Mouse (Mus musculus) hindbrain, embryonic 11.5 days (tissue): ENCODE measurements around the gene Lrfn4. TPM values are rescaled to one million over a fixed set of nuclear protein-coding genes. Genes with fewer than 3 reads are reported as not detected.
"Not testable (repeated sequence)": the region's sequence is repeated elsewhere in the genome, so short reads cannot be mapped to it uniquely, and the experiment has no call there.

Experiments used
- ATAC-seq: fragments of 200-750 bp; cut with Nextera tagmentation; 2 replicates; pipeline ENCODE4 v1.8.0; 2017; ENCODE audit warnings: mild to moderate bottlenecking, moderate TSS enrichment, moderate library complexity; ENCODE audit not compliant: low FRiP score
- DNase-seq: peaks from one replicate; pipeline ENCODE4 v3.0.0-alpha.2; 2015; ENCODE audit warnings: low spot score
- H3K27ac ChIP-seq: fragments of 300-500 bp; sonication (generic); 2 replicates; pipeline ENCODE4 v1.5.1; 2014; ENCODE audit warnings: mild to moderate bottlenecking, low read depth, low read length
- H3K27me3 ChIP-seq: fragments of 300-500 bp; sonication (generic); 2 replicates; pipeline ENCODE4 v1.6.1; 2014; ENCODE audit warnings: mild to moderate bottlenecking, low read length, moderate library complexity, mixed read lengths; ENCODE audit not compliant: control insufficient read depth, insufficient read depth
- H3K36me3 ChIP-seq: fragments of 300-500 bp; sonication (generic); 2 replicates; pipeline ENCODE4 v1.6.1; 2014; ENCODE audit warnings: mild to moderate bottlenecking, low read length, moderate library complexity, mixed read lengths; ENCODE audit not compliant: control insufficient read depth, insufficient read depth
- H3K4me1 ChIP-seq: fragments of 300-500 bp; sonication (generic); replicated peaks from 2 replicates; pipeline ENCODE4 v1.6.1; 2014; ENCODE audit warnings: low read length, mixed read lengths; ENCODE audit not compliant: control insufficient read depth, insufficient read depth
- H3K4me2 ChIP-seq: fragments of 300-500 bp; sonication (generic); replicated peaks from 2 replicates; pipeline ENCODE4 v1.6.1; 2014; ENCODE audit warnings: mild to moderate bottlenecking, low read depth, low read length
- H3K4me3 ChIP-seq: fragments of 300-500 bp; sonication (generic); 2 replicates; pipeline ENCODE4 v1.5.1; 2014; ENCODE audit warnings: low read depth, low read length
- H3K9ac ChIP-seq: fragments of 300-500 bp; sonication (generic); 2 replicates; pipeline ENCODE4 v1.6.1; 2014; ENCODE audit warnings: low read depth, low read length
- H3K9me3 ChIP-seq: fragments of 300-500 bp; sonication (generic); 2 replicates; pipeline ENCODE4 v1.6.1; 2016; ENCODE audit warnings: low read length; ENCODE audit not compliant: control insufficient read depth
- WGBS: fragments of 180-500 bp; shearing (Covaris S2); extraction: QIAGEN DNeasy Blood & Tissue Kit; methylation state at CpG from one replicate; pipeline ENCODE4 v1.1.7; 2014; 5-methylcytosine and 5-hydroxymethylcytosine counted together
- polyA plus RNA-seq: library from polyadenylated mRNA; unstranded; fragments of >200 nt; fragmentation: Nextera tagmentation; extraction: Ambion mirVana; gene quantifications from 2 replicates; pipeline ENCODE4 v1.2.1, GENCODE M21; 2014

Gene Lrfn4
- polyA plus RNA-seq, 1 experiment from 2014 or later = 7.7 TPM

DNA sequence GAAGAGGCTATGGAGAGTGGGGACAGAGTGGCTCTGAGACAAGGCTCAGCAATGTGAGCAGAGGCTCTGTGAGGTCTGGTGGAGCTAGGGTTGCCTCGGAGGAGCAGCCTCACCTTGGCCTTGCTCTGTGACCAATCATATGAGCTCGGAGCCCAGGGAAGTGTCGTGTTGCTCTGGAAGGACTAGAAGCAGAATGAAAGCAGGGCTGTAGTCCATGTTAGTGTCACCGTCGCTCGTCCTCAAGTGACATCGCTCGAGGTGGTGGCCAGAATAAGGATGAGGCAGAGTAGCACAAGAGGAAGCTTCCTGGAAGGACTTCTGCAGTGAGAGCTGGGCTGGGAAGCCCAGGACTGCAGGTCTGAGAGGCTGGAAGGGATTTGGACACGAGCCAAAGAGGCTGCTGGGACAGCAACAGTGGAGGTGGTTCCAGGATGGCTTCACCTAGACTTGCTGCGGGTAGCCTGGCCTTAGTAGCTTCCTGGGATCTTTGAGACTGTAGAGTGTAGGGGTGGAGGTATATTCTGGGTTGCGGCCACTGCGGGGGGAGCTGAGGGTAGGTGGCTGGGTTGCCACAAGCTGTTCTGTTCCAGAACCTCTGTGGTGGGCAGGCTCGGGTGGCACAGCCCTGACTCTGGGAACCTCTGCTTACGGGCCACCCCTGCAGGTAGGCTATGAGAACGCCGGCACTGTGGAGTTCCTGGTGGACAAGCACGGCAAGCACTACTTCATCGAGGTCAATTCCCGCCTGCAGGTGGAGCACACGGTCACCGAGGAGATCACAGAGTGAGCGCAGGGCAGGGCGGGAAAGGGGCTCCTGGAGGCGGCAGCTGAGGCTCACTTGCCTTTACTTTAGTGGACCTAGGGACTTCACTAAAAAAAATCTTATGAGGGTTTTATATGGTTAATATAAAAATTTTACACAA is 11.4 kb downstream of the Lrfn4 start:
- Histone ChIP-seq H3K27me3 (no peaks in the 10 kb centered on the region), H3K4me1 (no peaks in the 10 kb centered on the region), H3K27ac (no peak overlapping the region), H3K9me3 (no peaks in the 10 kb centered on the region), H3K9ac (no peak overlapping the region), H3K4me3 (no peak overlapping the region), H3K36me3 (no peaks in the 10 kb centered on the region), H3K4me2 (no peak overlapping the region)
- ATAC-seq (no peak), DNase-seq (peak; percentile 47)
- WGBS = 40% methylated on average over 24 of the region's 24 CpGs

DNA sequence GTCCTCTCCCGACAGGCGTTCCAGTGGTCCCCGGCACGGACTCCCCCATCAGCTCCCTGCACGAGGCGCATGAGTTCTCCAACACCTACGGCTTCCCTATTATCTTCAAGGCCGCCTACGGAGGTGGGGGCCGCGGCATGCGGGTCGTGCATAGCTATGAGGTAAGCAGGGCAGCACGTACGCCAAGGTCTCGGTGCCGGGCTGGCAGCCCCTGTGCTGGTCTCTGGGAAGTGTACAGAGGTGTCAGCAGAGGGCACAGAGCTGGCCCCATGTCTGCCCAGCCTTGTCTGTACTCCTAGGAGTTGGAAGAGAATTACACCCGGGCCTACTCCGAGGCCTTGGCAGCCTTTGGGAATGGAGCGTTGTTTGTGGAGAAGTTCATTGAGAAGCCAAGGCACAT is 13.0 kb downstream of the Lrfn4 start:
- DNase-seq (no peak), ATAC-seq (no peak)
- H3K4me2 ChIP-seq = no peak overlapping the region
- H3K36me3 ChIP-seq = no peaks in the 10 kb centered on the region
- H3K9ac ChIP-seq = no peak overlapping the region
- no peak overlapping the region for H3K27ac ChIP-seq
- no peak overlapping the region for H3K4me3 ChIP-seq
- no peaks in the 10 kb centered on the region for H3K4me1 ChIP-seq
- H3K27me3 ChIP-seq = no peaks in the 10 kb centered on the region
- 90% methylated on average over 20 of the region's 20 CpGs for WGBS
- no peaks in the 10 kb centered on the region for H3K9me3 ChIP-seq

DNA sequence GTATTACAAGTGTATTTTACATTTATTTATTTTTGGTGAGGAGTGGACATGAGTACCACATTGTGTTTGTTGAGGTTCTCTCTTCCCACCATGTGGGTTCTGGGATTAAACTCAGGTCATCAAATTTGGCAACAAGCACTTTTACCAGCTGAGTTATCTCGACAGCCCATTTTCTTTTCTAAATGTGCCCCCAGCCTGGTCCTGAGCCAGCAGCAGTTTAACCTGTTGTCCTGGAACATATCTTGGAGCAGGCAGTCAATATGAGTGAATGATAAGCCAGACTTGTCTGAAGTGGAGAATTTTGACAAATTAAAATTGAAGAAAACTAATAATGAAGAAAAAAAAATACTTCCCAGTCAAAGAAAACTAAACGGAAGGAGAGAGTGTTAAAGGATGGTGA is 19.4 kb downstream of the Lrfn4 start:
- Histone ChIP-seq H3K4me3 (no peak overlapping the region), H3K4me2 (no peak overlapping the region), H3K27me3 (no peaks in the 10 kb centered on the region), H3K9ac (no peak overlapping the region), H3K9me3 (no peaks in the 10 kb centered on the region), H3K27ac (no peak overlapping the region), H3K36me3 (no peaks in the 10 kb centered on the region), H3K4me1 (no peaks in the 10 kb centered on the region)
- DNase-seq = no peak
- no peak for ATAC-seq
- 88% methylated on average over 2 of the region's 2 CpGs for WGBS

DNA sequence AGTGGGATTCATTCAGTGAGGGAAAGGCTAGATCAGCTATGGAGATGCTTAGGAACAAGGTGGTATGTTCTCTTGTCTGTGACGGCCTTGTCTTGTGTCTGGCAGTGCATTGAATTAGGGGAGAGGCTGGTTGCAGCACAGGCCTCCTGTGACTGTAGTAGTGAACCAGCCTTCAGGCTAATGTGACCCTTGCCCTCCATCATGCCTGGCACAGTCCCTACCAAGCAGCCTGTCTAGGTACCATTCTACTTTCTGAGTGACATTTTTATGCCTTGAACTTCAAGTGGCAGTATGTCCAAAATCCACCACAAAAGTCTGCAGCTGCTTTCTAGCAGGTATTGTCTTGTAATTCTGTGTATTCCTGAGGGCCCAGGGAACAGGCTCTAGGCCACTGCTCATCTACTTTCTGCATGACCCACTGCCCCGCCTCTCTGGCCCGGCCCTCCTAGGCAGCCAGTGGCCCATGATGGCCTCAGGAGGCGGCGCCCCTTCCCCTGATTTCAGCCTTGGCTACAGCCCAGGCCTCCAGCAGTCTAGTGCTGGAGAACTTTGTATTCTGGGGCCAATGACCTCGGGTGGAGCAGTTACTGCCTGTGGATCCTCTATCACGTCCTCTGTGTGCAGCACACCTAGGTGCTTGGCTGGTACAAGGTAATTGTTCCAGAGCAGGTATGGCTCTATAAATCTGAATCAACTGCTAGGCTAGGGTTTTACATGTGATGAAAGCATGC is 21.5 kb downstream of the Lrfn4 start:
- Histone ChIP-seq H3K9ac (no peak overlapping the region), H3K4me3 (no peak overlapping the region), H3K4me2 (no peak overlapping the region), H3K4me1 (no peaks in the 10 kb centered on the region), H3K27me3 (no peaks in the 10 kb centered on the region), H3K27ac (no peak overlapping the region), H3K9me3 (no peaks in the 10 kb centered on the region), H3K36me3 (no peaks in the 10 kb centered on the region)
- WGBS = 58% methylated on average over 7 of the region's 7 CpGs
- DNase-seq = no peak
- no peak for ATAC-seq

DNA sequence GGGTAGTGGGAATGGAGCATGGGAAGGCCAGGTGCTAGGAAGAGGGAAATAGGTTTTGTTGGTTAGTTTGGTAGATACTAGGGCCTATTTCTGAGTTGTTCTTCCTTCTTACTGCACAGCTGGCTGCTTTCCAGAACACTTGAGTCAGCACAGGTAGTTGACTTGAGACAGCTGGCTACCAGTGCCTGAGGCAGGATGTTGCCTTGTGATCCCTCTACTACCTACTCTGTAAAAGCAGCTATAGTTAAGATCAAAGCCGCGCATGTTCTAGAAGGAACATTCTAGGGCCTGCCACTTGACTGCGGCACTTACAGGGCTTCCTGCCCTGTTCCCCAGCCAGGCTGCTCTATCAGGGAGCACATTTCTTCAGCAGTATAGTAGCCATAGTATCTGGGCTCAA is 25.4 kb downstream of the Lrfn4 start:
- 89% methylated on average over 3 of the region's 3 CpGs for WGBS

DNA sequence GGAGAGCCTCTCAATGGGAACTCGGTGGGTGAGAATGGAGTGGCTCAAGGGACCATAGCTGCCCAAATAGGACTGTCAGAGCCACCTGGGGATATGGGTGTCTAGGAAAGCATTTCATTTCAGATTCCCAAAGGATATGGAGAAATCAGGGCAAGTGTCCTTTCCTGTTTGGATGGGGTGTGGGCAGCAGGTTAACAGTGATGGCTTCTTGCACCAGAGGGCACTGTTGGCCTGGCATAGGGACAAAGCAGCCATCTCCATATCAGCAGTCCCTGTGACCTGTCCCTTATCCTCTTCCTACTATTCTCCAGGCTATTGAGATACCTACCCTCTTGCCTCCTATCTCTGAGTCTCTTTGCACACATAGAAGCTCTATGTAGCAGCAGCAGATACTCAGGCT is 26.4 kb downstream of the Lrfn4 start:
- H3K9me3 ChIP-seq = no peaks in the 10 kb centered on the region
- H3K36me3 ChIP-seq = no peaks in the 10 kb centered on the region
- no peaks in the 10 kb centered on the region for H3K4me1 ChIP-seq
- WGBS = 72% methylated on average over 1 of the region's 1 CpGs
- no peak overlapping the region for H3K4me2 ChIP-seq
- H3K27ac ChIP-seq = no peak overlapping the region
- ATAC-seq (no peak), DNase-seq (no peak)
- H3K4me3 ChIP-seq = no peak overlapping the region
- no peak overlapping the region for H3K9ac ChIP-seq
- H3K27me3 ChIP-seq = no peaks in the 10 kb centered on the region

More for the DNA sequence above, 25.4 kb downstream of the Lrfn4 start:
- Histone ChIP-seq H3K4me1 (no peaks in the 10 kb centered on the region), H3K4me3 (no peak overlapping the region), H3K4me2 (no peak overlapping the region), H3K36me3 (no peaks in the 10 kb centered on the region), H3K27me3 (no peaks in the 10 kb centered on the region), H3K9ac (no peak overlapping the region), H3K27ac (no peak overlapping the region), H3K9me3 (no peaks in the 10 kb centered on the region)
- no peak for ATAC-seq
- no peak for DNase-seq

DNA sequence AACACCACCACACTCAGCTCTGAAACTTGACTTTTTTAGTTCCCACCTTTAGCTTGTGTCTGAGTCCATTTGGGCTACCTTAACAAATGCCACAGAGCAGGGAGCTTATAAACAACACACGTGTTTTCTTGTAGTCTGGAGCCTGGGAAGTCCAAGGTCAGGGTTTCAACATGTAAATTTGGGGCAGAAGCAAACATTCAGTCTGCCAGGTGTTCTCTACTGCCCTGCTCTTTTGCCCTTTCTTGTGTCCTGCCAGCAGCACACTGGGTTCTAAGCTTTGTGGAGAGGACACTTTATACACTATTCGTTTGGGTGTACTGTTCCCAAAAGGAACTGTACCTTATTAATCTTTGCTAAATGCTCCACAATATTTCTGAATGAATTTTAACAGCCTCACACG is 27.0 kb downstream of the Lrfn4 start:
- H3K27me3 ChIP-seq = no peaks in the 10 kb centered on the region
- H3K9ac ChIP-seq = no peak overlapping the region
- ATAC-seq (no peak), DNase-seq (no peak)
- 73% methylated on average over 3 of the region's 3 CpGs for WGBS
- no peak overlapping the region for H3K4me2 ChIP-seq
- no peaks in the 10 kb centered on the region for H3K4me1 ChIP-seq
- H3K36me3 ChIP-seq = no peaks in the 10 kb centered on the region
- H3K27ac ChIP-seq = no peak overlapping the region
- no peaks in the 10 kb centered on the region for H3K9me3 ChIP-seq
- no peak overlapping the region for H3K4me3 ChIP-seq

DNA sequence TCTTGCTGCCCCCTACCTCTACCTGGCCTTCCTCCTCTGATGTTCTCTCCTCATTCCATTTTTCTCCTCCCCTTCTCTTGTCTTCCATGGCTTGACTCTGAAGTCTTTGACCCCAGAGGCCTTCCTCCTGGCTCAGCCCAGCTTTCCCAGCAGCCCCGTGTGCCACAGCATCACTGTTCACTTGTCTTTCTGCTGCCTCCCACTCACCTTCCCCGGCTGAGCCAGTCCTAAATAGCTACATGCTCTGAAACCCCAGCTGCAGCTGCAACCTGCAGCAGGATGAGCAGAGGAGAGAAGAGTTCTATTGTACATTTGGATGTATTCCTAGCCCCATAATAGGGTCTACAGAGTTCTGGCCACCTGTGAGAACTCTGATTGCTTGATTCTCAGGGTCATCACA is 28.0 kb downstream of the Lrfn4 start:
- H3K4me2 ChIP-seq = no peak overlapping the region
- DNase-seq (no peak), ATAC-seq (no peak)
- no peak overlapping the region for H3K27ac ChIP-seq
- H3K36me3 ChIP-seq = no peaks in the 10 kb centered on the region
- H3K27me3 ChIP-seq = no peaks in the 10 kb centered on the region
- 70% methylated on average over 2 of the region's 2 CpGs for WGBS
- H3K4me1 ChIP-seq = no peaks in the 10 kb centered on the region
- no peak overlapping the region for H3K9ac ChIP-seq
- H3K4me3 ChIP-seq = no peak overlapping the region
- no peaks in the 10 kb centered on the region for H3K9me3 ChIP-seq

DNA sequence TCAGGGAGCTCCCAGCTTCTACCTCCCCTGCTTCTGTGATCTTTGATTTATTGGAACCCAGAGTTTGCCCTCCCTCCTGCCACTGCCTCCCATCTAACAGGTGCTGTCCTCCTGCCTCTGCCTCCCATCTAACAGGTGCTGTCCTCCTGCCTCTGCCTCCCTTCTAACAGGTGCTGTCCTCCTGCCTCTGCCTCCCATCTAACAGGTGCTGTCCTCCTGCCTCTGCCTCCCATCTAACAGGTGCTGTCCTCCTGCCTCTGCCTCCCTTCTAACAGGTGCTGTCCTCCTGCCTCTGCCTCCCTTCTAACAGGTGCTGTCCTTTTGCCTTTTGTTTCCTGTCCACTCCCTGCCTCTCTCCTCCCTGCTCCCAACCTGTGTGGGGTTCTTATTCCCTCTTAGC is 28.7 kb downstream of the Lrfn4 start:
- H3K27ac ChIP-seq, DNase-seq, H3K4me3 ChIP-seq, ATAC-seq, H3K36me3 ChIP-seq, H3K4me1 ChIP-seq, H3K9ac ChIP-seq, H3K9me3 ChIP-seq, H3K27me3 ChIP-seq, H3K4me2 ChIP-seq: not testable (repeated sequence)
